Mouse (Mus musculus): Measurements from ENCODE around the gene Hspb11. TPM values are rescaled to one million over a fixed set of nuclear protein-coding genes. Genes with fewer than 3 reads are reported as not detected.

Hspb11 gene
- 10 to 100 TPM; 25.5 to 30.0 (median 25.5) TPM for polyA plus RNA-seq (2017; shearing (Covaris generic))

DNA sequence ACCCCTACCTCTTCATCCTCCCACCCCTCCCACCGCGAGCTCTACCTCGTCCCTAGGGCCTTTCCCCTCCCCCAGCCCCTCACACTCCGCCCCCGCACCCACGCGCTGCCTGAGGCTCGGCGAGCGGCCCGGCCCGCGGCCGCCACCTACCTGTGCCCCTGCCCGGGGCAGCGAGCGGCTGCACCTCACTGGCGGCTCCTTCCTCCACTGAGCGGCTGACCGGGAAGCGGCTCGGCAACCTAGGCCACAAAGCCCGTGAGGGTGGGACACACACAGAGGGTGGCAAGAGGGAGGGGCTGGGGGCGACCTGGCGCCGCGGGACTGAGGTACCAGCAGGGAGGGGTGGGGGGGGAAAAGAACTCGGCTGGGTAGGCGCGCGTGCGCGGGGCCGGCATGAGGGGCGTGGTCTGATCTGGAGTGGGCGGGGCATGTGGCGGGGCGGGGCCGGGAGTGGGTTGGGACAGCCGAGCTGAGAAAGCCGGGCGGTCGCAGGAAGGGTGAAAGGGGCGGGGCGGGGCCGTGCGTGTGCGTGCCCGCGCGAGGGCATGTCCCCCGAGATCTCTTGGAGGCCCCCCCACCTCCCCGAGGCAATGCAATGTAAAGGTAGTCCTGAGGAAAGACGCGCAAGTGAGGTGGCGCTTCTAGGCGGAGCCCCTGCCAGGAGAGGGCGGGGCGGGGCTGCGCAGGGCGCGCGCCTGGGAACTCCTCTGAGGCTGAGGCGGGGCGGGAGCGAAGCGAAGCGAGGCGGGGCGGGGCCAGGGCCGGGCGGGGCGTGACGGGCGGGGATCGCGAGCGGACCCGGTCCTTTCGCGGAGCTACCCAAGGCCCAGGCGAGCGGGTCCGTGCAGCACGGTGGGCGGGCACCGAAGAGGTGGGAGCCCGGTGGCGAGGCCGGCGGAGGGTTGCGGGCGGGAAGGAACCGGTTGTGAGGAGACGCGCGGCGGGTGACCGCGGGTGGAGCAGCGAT, at the start of gene Hspb11, which contains the start of gene Lrrc42:
Hspb11 (plus strand) TSS at position 469 of the 967 bp plus-strand sequence.
Lrrc42 (minus strand) TSS at position 408 of the 967 bp plus-strand sequence.
- peak; percentile 96 for ATAC-seq

DNA sequence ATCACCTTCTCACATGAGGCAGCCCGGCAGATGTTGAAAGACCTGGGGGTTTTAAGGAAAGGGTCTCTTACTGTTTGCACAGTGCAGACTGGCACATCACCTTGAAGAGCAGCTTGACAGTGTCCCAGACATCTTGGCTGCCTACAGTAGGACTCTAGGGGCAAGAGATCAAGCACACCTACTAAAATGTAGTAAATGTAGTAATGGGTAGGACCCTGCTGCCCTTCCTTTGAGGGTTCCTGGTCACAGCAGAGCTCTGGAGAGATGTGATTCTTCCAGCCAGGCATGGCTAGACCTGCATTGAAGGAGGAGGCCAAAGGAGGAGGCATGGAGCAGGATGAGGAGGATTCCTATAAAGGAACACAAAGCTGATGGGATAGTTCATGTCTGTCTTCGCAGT, 46.4 kb upstream of the Hspb11 start:
- ATAC-seq: no peak

DNA sequence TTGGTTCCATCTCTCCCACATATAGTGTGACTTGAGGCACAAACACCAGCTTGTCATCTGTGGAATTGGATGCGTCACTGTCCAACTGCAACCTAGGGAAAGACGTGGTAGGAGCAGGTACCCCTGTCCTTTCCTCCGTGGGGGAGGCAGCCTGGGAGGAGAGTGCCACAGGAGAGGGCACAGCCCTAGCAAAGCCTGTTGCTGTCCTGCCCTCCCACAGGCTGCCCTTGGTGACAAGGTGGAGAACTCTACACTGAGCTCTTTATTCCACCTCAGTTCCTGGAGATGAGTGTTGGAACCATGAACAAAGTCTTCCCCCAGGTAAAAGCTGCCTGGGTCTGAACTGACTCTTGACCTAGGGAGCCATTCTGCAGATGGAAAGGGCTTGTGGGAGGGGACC, 44.5 kb upstream of the Hspb11 start, which contains the start of gene Ldlrad1:
Ldlrad1 (plus strand) TSS at position 301 of the 400 bp plus-strand sequence.
- no peak for ATAC-seq

DNA sequence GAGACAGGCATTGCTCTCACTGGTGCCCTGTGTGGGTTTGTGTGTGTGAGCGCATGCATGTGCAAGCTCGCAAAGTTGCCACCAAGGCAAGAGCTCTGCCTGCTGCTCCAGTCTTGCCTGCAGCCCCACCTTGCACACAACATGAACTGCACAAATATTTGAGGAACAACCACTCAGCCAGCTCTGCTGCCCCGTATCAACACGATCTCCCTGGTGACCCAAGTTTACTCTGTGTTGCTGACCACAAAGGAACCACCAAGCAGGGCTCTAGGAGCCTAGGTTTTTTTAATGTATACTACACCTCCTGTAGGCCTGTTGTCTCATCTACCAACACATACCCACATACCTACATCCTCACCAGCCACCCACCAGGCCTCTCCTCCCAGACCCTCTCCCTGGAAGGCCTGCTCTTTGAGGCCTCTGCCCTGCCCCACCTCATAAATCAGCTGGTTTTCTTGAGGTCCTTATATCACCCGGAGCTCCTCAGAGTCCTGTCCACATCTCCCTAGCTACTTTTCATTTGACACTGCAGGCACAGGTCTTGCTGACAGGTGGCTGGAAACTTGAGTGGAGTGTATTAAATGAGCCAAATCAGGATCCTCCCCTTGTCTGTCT, 42.8 kb upstream of the Hspb11 start:
- no peak for ATAC-seq

DNA sequence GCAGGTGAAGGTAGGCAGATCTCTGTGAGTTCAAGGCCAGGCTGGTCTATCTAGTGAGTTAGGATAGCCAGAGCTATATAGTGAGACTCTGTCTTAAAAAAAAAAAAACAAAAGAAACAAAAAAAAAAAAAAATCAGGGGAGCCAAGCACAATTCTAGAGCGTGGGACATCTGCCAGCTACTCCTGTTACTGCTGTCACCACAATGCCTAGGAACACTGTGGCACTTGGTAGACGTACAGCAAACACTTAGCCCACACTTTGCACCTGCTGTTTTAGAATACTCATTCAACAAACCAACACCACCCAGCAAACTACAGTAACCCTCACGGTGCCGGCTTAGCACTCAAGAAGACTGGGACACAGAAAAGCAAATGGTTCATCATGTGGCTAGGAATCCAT, 41.9 kb upstream of the Hspb11 start:
- no peak for ATAC-seq

DNA sequence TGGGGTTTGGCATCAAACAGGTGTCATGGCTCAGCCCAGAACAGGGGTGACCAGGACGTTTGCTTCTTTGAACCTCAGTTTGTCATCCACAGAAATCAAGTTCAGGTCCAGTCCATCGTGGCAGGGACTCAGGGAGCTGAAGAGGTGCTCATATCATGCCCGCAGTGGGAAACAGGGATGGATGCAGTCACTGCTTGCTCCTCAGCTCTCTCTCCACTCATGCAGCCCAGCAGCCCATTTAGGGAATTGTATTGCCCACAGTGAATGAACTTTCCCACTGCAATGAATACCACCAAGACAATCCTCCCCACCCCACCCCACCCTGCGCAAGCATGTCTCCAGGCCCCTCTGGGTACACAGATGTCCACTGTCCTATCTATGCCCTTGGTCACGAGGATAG, 41.5 kb upstream of the Hspb11 start:
- ATAC-seq: no peak

DNA sequence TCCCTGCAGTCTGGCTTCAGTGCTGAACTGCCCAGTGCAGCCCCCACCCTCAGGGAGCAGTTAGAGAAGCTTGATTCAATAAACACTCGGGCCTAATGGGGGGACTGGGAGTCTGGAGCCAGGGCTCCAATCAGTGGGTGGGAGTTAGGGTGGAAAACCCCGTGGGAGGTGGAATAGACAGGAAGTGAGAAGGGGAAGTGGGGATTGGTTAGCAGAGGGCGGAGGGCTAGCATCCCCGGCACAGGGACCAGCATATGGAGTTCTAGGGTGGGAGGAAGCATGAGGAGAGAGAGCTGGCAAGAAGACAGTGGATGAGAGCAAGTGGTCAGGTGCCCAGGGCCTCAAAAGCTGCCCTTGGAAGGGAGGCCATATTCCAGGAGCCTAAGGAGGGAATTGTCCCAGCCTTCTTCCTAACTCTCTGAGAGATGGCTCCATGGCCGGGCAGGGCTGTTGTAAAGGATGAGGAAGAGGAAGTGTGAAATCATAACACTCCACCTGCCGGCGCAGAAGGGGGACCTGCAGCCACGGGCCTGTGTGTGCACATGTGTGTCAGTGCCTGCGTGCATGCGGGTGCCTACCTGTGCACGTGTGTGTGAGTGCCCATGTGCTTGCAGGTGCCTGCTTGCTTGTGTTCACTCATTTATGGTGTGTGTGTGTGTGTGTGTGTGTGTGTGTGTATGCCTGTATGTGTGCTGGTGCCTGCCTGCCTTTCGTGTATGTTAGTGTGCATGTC, 39.9 kb upstream of the Hspb11 start:
- ATAC-seq: no peak

DNA sequence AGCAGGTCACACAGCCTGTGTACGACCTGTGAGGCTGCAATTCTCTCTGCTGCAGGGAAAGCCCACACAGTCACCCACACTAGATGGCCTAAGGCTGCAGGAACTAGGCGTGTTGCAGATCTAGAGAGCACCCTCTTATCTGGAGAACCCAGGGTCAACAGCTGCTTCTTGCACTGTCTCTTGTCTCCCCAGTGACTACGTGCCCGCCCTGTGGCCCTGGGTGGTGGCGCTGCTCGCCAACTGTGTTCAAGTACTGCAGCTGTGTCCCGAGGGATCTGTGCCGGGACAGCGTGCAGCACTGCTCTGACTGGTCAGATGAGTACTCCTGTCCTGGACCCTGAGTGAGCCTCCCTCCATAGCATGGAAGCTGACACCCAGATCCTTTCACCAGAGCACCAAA, 35.8 kb upstream of the Hspb11 start:
- no peak for ATAC-seq

DNA sequence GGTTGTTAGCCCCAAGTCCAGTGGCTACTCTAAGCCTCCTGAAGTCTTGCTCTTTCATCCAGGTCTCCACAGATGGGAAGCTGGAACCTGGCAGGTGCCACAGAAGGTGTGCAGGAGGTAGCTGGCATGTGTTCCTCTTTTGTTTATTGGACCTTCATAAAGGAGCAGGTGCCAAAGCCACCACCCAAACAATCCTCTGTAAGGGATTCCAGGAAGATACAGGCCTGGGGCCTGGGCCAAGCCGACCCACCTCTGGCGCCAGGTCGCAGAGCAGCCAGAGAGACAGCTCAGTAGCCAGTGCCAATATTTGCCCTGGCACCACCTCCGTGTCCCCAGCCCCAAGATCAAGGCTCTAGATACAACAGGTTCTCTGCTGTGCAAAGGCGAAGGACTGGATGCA, 31.9 kb upstream of the Hspb11 start:
- ATAC-seq: no peak

DNA sequence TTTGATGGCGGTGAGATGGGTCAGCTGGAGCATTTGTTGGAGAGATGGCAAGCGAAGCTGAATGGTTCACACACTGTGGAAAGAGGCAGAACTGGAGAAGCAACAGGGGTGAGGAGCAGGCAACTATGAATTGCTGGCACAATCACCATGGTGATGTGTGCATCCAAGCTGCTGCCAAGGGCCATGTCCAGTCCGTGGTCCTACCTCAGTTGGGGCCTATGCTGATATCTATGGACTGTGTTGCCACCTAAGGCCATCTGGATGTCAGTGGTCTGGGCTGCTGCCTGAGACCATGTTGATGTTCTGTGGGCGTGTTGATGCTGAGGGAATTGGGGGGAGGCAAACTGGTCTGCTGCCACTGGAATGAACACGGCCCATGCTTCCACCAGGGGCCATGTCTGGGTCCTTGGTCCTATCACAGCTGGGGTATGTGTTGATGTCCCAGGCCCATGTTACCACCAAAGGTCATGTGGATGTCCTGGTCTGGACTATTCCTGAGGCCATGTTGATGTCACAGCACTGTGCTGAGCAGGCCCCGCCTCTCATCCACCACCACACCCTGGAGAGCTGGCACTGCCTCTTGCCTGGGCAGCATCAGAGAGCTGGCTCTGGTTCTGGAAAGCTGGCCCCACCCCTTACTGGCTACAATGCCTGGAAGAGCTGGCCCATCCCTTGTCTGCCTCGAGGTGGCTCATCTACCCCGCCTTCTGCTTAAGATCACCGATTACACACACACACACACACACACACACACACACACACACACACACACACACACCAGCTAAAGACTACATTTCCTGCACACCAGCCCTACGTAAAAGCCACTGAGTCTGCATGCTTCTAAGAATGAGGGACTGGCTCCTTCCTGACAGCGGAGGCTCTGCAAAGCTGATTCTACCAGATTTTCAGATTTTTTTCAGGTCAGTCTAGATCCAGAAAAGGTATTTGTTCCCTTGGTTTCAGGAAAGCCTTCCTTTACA, 29.9 kb upstream of the Hspb11 start:
- peak; percentile 50 for ATAC-seq

DNA sequence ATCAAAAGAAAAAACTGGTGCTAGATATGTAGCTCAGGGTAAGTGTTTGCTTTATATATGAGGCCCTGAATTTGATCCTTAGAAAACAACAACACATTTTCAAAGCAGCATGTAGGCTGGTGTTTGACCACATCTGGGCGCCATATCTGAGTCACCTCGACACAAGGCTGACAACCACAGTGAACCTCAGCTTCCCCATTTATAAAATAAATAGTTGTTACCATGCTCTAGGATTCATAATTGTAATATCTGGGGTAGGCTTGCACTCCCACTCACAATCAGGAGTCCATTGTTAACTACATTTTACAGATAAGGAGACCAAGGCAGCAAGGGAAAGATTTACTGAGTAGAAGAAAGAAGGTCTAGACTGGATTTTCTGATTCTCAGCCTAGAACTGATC, 27.1 kb upstream of the Hspb11 start:
- no peak for ATAC-seq

DNA sequence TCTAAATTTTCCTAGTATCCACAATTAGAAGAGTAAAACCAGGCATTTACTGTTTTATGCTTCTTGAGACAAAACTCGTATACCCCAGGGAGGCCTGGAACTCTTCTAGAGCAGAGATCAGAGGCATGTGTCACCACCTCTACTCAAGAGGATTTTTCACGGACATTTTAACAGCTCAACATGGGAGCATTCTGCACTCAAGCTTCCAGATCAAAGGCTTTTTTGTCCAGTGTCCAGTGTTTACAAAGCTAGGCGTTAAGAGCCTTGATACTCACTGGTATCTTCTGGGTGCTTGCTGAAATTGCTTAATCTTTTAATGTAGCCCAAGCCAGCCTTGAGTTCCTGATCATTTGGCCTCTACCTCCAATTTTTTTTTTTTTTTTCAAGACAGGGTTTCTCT, 21.2 kb upstream of the Hspb11 start:
- ATAC-seq: no peak

DNA sequence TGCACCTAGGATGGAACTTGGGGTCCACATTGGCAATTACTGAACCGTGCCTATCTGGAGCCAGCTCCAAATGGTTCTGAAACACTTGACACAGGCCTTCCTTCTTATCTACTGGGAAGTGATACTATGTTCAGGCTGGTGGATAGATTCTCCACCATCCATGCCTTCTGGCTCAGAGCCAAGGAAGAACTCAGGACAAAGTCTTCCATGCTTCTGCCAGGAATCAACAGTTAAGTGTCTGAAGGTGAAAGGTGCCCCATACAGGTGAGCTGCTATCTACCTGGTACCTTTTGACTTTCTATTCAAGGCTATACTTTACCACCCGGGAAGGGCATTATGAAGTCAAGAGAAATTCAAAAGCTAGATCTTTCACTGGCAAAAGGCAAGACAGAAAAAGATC, 15.1 kb upstream of the Hspb11 start:
- ATAC-seq: no peak

DNA sequence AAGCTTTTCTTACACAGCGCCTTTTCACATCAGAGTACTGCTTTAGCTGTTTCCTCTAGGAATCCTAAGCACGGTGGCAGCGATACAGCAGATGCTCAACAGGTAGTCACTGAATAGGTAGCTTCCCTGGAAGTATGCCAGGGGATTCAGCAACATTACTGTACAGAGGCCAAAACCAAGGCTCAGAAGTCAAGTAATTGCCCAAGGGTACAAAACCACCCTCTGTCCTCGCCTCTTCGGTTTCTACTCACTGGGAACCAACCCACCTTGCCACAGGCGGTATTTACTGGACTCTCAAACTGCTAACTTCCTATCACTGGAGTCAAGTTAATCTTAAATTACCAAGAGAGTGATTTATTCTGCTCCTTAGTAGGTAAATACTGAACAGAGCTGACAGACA, 13.2 kb upstream of the Hspb11 start:
- ATAC-seq: no peak

DNA sequence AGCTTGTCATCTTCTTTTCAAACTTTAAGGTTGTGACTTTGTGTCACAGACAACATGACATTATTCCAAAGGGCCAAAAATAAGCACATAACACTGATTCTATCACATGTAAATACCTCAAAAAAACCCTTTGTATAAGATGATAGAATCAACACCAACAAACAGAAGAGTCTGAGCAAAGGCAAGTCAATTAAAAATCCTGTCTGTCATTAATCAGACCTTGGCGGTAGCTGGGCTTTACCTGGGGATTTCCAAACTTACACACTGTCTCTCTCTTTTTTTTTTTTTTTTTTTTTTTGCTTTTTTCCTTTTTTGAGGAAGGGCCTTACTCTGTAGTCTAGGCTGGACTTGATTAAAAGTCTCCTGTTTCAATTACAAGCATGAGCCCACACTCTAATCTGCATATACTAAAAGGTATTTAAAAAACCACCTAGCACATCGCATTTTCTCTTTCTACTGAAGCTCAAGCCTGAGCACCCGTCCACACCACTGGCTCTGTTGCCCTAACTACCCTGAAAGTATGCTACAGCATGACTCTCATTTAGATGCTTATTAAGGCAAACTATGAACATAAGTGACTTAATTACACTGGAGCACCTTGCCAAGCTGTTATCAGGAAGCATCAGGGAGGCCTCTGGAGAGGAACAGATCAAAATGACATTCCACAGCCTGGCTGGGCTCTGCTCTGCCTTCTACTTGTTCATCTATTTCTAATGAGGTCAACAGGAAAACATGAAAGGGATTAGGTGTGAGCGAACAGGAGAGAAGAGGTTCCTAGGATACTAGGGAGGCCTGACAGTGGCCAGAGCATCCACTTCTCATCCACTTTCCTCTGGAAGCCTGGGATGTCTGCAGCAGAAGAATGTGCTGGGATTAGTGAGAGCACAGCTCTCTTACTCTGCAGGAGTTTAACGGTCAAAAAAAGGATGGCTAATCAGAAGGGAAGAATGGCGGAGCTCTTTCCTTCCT, 9.7 kb upstream of the Hspb11 start:
- ATAC-seq: peak; percentile 73

DNA sequence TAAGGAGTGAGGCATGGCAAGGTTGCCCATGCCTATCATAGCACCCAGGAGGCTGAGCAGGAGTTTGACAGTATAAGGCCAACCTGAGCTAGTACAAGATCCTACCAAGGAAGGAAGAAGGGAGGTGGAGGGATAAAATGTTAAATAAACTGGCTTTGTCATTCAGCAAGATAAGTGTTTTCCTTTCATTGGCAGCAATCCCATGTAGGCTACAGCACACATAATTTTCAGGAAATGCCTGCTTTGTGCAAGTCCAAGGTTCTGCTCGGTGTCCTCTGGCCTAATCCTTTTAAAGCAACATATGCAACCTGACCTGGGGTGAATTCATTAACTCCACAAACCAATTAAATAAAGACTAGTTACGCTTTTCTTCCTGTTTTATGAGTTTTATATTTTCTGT, 8.0 kb upstream of the Hspb11 start:
- ATAC-seq: no peak

DNA sequence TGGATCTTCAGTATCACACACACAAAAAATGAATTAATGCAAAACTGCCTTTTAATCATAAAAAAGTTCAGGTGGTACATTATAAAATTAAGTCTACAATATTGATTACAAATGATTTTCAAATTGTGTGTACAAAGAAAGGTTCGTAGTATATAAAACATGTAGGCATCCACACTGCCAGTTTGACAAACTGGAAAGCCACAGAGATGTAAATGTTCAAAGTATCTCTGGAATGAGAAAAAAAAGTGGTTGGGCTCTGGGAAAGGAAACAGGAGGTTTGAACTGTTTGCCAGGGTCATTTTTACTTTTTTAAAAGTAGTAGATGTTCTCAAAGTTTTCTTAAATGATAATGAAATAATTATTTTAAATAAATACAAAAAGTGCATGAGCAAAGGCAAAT, 7.4 kb upstream of the Hspb11 start:
- no peak for ATAC-seq

DNA sequence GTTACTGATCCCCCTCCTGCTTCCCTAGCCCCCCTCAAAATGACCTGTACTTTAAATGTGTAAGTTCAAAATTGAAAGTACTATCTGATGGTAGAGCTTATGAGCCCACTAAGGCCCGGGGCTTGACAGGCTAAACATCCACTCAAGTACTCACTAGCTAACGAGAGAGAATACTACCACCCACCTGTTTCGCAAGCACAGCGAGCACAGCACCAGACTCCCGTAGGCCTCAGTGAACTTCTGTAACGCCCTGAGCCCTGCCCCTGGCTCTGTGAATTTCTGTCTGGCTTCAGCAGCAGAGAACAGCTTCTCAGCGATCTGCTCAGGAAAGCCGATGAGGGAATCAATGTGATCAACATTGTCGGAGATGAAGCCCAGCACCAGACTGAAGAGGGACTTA, 6.3 kb upstream of the Hspb11 start:
- ATAC-seq: no peak

DNA sequence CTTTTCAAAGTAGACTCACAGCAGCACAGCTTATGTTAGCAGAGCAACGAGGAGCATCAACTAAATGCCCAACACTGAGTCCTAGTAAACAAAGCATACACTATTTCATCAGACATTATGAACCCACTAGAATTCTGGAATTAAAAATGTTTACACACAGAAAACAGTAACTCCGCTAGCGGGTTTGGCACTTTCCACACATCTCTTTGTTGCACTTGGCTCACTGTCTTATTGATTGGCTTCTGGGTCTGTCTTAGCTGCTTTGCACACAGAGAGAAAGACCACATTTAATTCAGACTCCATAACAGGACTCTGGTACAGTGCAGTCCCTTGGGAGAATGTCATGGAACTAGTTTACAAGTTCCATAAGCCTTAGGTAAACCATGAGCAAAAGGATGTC, 5.3 kb upstream of the Hspb11 start:
- ATAC-seq: no peak

DNA sequence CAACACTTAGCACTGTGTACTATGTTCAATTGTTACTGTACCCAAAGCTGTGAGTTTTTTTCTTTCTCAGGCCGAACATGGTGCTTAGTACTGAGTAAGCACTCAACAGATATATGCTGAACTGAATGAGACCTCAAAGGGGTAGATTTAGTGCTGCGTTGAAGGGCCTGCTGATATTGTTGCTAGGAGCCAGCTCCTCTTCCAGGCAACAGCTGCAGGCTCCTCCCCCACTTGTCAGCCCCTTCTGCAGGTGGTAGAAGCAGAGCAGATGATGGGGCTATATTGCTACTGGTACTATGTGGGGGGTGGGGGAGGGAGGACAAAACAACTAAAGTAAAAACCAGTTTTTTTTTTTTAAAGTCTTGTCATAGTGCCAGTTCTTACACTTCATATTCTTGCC, 3.9 kb upstream of the Hspb11 start:
- ATAC-seq: no peak

DNA sequence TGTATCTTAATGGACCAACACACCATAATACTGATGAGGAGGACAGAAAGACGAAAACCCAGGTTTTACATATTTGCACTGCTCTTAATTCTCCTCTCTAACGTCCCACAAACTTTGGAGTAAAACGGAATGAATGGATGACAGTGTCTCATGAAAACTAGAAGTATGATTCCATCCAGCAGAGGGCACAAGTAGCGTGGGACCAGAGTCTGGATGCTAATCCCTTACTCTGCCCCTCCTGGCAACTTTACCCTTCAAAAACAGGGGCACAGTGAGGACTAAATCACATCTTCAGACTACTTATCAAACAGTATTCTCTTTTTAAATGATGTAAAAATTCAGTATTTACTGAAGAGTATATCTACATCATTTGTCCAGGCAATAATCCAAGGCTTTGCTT, 2.9 kb upstream of the Hspb11 start:
- no peak for ATAC-seq

All from inflammation-experienced regulatory T-cells, adult 6 months (primary cell).